Mouse (Mus musculus) heart, postnatal 0 days (tissue): ENCODE measurements at regions not wholly inside any gene's neighbourhood (a gene's known extent, or its start where the extent isn't known, plus 50 kb on each side); places are given as distances from the start of the nearest gene placed in this dataset.

ENCODE experiments used
- CTCF ChIP-seq: IDR thresholded peaks from 2 replicates; pipeline ENCODE4 v1.5.1; 2016; ENCODE audit warnings: antibody characterized with exemption, control low read depth, low read depth
- EP300 ChIP-seq: IDR thresholded peaks from 2 replicates; pipeline ENCODE4 v1.6.1; 2016; ENCODE audit warnings: antibody characterized with exemption, low read depth

GRCm38 (mm10) chr16:30186701-30187270 lies 80.5 kb downstream of the Cpn2 start:
- TF ChIP-seq EP300 (peak; percentile 81), CTCF (no peak)
